Mouse (Mus musculus): ENCODE results near the gene Map7d1. TPM values are rescaled to one million over a fixed set of nuclear protein-coding genes. Genes with fewer than 3 reads are reported as not detected.

Gene Map7d1
- polyA plus RNA-seq, 1 experiment from 2014 or later, result 68.2 TPM

GRCm38 (mm10) chr4:126237721-126238242 is 18.4 kb downstream of the Map7d1 start:
- peaks cover 66% of the 10 kb centered on the region for H3K36me3 ChIP-seq (ENCODE audit: control insufficient read depth, insufficient read depth, low read length)
- WGBS, result 53% methylated on average over 5 of the region's 5 CpGs
- no peak for ATAC-seq

GRCm38 (mm10) chr4:126236467-126237280 is 19.5 kb downstream of the Map7d1 start:
- 55% methylated on average over 52 of the region's 63 CpGs for WGBS
- ATAC-seq, result no peak

More at GRCm38 (mm10) chr4:126237721-126238242, 18.4 kb downstream of the Map7d1 start:
- Histone ChIP-seq H3K9me3 (replicated peaks; ENCODE audit: control insufficient read depth, low read length, poor library complexity, severe bottlenecking) (no peaks in the 10 kb centered on the region), H3K9ac (ENCODE audit: low read depth, low read length) (no peak overlapping the region), H3K4me1 (ENCODE audit: control insufficient read depth, insufficient read depth, low read length) (peaks cover 6% of the 10 kb centered on the region; the same call in 1 of the 2 replicates), H3K27me3 (ENCODE audit: control insufficient read depth, insufficient read depth, low read depth, low read length) (no peaks in the 10 kb centered on the region), H3K4me3 (ENCODE audit: low read depth, low read length) (no peak overlapping the region), H3K27ac (ENCODE audit: low read length) (no peak overlapping the region; the same call in 1 of the 2 replicates), H3K4me2 (ENCODE audit: low read length) (no peak overlapping the region)

GRCm38 (mm10) chr4:126235191-126235590 is 21.0 kb downstream of the Map7d1 start:
- H3K4me1 ChIP-seq (ENCODE audit: control insufficient read depth, insufficient read depth, low read length), result peaks cover 6% of the 10 kb centered on the region; the same call in 1 of the 2 replicates
- H3K9me3 ChIP-seq (replicated peaks; ENCODE audit: control insufficient read depth, low read length, poor library complexity, severe bottlenecking), result no peaks in the 10 kb centered on the region
- H3K4me3 ChIP-seq (ENCODE audit: low read depth, low read length), result no peak overlapping the region
- 96% methylated on average over 10 of the region's 10 CpGs for WGBS
- no peak for ATAC-seq
- H3K4me2 ChIP-seq (ENCODE audit: low read length), result no peak overlapping the region
- H3K36me3 ChIP-seq (ENCODE audit: control insufficient read depth, insufficient read depth, low read length), result peaks cover 69% of the 10 kb centered on the region
- no peak overlapping the region for H3K27ac ChIP-seq (ENCODE audit: low read length)
- no peaks in the 10 kb centered on the region for H3K27me3 ChIP-seq (ENCODE audit: control insufficient read depth, insufficient read depth, low read depth, low read length)
- H3K9ac ChIP-seq (ENCODE audit: low read depth, low read length), result no peak overlapping the region

More at GRCm38 (mm10) chr4:126236467-126237280, 19.5 kb downstream of the Map7d1 start:
- H3K36me3 ChIP-seq (ENCODE audit: control insufficient read depth, insufficient read depth, low read length), result peaks cover 70% of the 10 kb centered on the region
- H3K27ac ChIP-seq (ENCODE audit: low read length), result no peak overlapping the region
- H3K4me1 ChIP-seq (ENCODE audit: control insufficient read depth, insufficient read depth, low read length), result peaks cover 6% of the 10 kb centered on the region; the same call in 1 of the 2 replicates
- no peak overlapping the region for H3K9ac ChIP-seq (ENCODE audit: low read depth, low read length)
- no peaks in the 10 kb centered on the region for H3K27me3 ChIP-seq (ENCODE audit: control insufficient read depth, insufficient read depth, low read depth, low read length)
- no peaks in the 10 kb centered on the region for H3K9me3 ChIP-seq (replicated peaks; ENCODE audit: control insufficient read depth, low read length, poor library complexity, severe bottlenecking)
- no peak overlapping the region for H3K4me2 ChIP-seq (ENCODE audit: low read length)
- no peak overlapping the region for H3K4me3 ChIP-seq (ENCODE audit: low read depth, low read length)

GRCm38 (mm10) chr4:126234496-126235175 is 21.5 kb downstream of the Map7d1 start:
- WGBS, result 88% methylated on average over 18 of the region's 18 CpGs
- Histone ChIP-seq H3K27me3 (ENCODE audit: control insufficient read depth, insufficient read depth, low read depth, low read length) (no peaks in the 10 kb centered on the region), H3K27ac (ENCODE audit: low read length) (no peak overlapping the region), H3K36me3 (ENCODE audit: control insufficient read depth, insufficient read depth, low read length) (peaks cover 64% of the 10 kb centered on the region), H3K9me3 (replicated peaks; ENCODE audit: control insufficient read depth, low read length, poor library complexity, severe bottlenecking) (no peaks in the 10 kb centered on the region), H3K9ac (ENCODE audit: low read depth, low read length) (no peak overlapping the region), H3K4me1 (ENCODE audit: control insufficient read depth, insufficient read depth, low read length) (peaks cover 6% of the 10 kb centered on the region; the same call in 1 of the 2 replicates), H3K4me2 (ENCODE audit: low read length) (no peak overlapping the region), H3K4me3 (ENCODE audit: low read depth, low read length) (no peak overlapping the region)
- no peak for ATAC-seq

GRCm38 (mm10) chr4:126233676-126234308 is 22.4 kb downstream of the Map7d1 start:
- Histone ChIP-seq H3K9ac (ENCODE audit: low read depth, low read length) (no peak overlapping the region), H3K4me3 (ENCODE audit: low read depth, low read length) (no peak overlapping the region), H3K36me3 (ENCODE audit: control insufficient read depth, insufficient read depth, low read length) (peaks cover 63% of the 10 kb centered on the region), H3K27me3 (ENCODE audit: control insufficient read depth, insufficient read depth, low read depth, low read length) (no peaks in the 10 kb centered on the region), H3K4me1 (ENCODE audit: control insufficient read depth, insufficient read depth, low read length) (peaks cover 6% of the 10 kb centered on the region; the same call in 1 of the 2 replicates), H3K9me3 (replicated peaks; ENCODE audit: control insufficient read depth, low read length, poor library complexity, severe bottlenecking) (no peaks in the 10 kb centered on the region), H3K4me2 (ENCODE audit: low read length) (no peak overlapping the region), H3K27ac (ENCODE audit: low read length) (no peak overlapping the region)
- 91% methylated on average over 29 of the region's 29 CpGs for WGBS
- no peak for ATAC-seq

GRCm38 (mm10) chr4:126229900-126230299 is 26.2 kb downstream of the Map7d1 start:
- 72% methylated on average over 7 of the region's 7 CpGs for whole genome bisulfite sequencing
- Histone ChIP-seq H3K27ac (ENCODE audit: low read length) (no peak overlapping the region), H3K4me3 (ENCODE audit: low read depth, low read length) (no peak overlapping the region), H3K9ac (ENCODE audit: low read depth, low read length) (no peak overlapping the region), H3K27me3 (ENCODE audit: control insufficient read depth, insufficient read depth, low read depth, low read length) (no peaks in the 10 kb centered on the region), H3K9me3 (replicated peaks; ENCODE audit: control insufficient read depth, low read length, poor library complexity, severe bottlenecking) (no peaks in the 10 kb centered on the region), H3K4me1 (ENCODE audit: control insufficient read depth, insufficient read depth, low read length) (peaks cover 8% of the 10 kb centered on the region), H3K4me2 (ENCODE audit: low read length) (no peak overlapping the region), H3K36me3 (ENCODE audit: control insufficient read depth, insufficient read depth, low read length) (peaks cover 37% of the 10 kb centered on the region)
- ATAC-seq, result no peak

- no peaks in the 10 kb centered on the region for H3K27me3 ChIP-seq (ENCODE audit: control insufficient read depth, insufficient read depth, low read depth, low read length)
- WGBS, result 22% methylated on average over 5 of the region's 5 CpGs
- H3K27ac ChIP-seq (ENCODE audit: low read length), result no peak overlapping the region
- no peak overlapping the region for H3K4me2 ChIP-seq (ENCODE audit: low read length)
- H3K36me3 ChIP-seq (ENCODE audit: control insufficient read depth, insufficient read depth, low read length), result peaks cover 24% of the 10 kb centered on the region
- H3K4me1 ChIP-seq (ENCODE audit: control insufficient read depth, insufficient read depth, low read length), result peaks cover 8% of the 10 kb centered on the region
- no peak for ATAC-seq
- H3K9me3 ChIP-seq (replicated peaks; ENCODE audit: control insufficient read depth, low read length, poor library complexity, severe bottlenecking), result no peaks in the 10 kb centered on the region
- H3K9ac ChIP-seq (ENCODE audit: low read depth, low read length), result no peak overlapping the region
- no peak overlapping the region for H3K4me3 ChIP-seq (ENCODE audit: low read depth, low read length)
Measured at GRCm38 (mm10) chr4:126228144-126228543, 28.0 kb downstream of the Map7d1 start.

GRCm38 (mm10) chr4:126227077-126227761 is 28.9 kb downstream of the Map7d1 start:
- peak; percentile 68 for ATAC-seq
- Histone ChIP-seq H3K9ac (ENCODE audit: low read depth, low read length) (no peak overlapping the region), H3K4me2 (ENCODE audit: low read length) (peak overlapping the region; percentile 52), H3K4me1 (ENCODE audit: control insufficient read depth, insufficient read depth, low read length) (peaks cover 8% of the 10 kb centered on the region), H3K36me3 (ENCODE audit: control insufficient read depth, insufficient read depth, low read length) (peaks cover 15% of the 10 kb centered on the region), H3K27ac (ENCODE audit: low read length) (no peak overlapping the region), H3K9me3 (replicated peaks; ENCODE audit: control insufficient read depth, low read length, poor library complexity, severe bottlenecking) (no peaks in the 10 kb centered on the region), H3K4me3 (ENCODE audit: low read depth, low read length) (peak overlapping the region; percentile 24), H3K27me3 (ENCODE audit: control insufficient read depth, insufficient read depth, low read depth, low read length) (no peaks in the 10 kb centered on the region)
- WGBS, result 8% methylated on average over 18 of the region's 18 CpGs

Measured in midbrain, embryonic 16.5 days (tissue).